Mouse (Mus musculus) layer of hippocampus, postnatal 10 days (tissue): ENCODE data around the gene Fryl. TPM values are rescaled to one million over a fixed set of nuclear protein-coding genes. Genes with fewer than 3 reads are reported as not detected.
A peak's percentile ranks its signal among the peaks of the same experiment; 100 is the strongest.

Source experiments
- DNase-seq, 2 experiments: peaks; one replicate each; pipeline ENCODE4 v3.0.0; 2021; ENCODE audit warnings: low spot score in 2 of 2
- total RNA-seq, 2 experiments: library from RNA; stranded (reverse); gene quantifications; 2 replicates each; pipeline ENCODE4 v1.2.3; 2021

Fryl gene
- total RNA-seq, 2 experiments from 2014 or later = 66.1 to 71.6 TPM

- peak; percentile 37 to 64 for DNase-seq
These were observed 88.2 kb downstream of the Fryl start for GRCm38 (mm10) chr5:73167976-73168768.

DNA sequence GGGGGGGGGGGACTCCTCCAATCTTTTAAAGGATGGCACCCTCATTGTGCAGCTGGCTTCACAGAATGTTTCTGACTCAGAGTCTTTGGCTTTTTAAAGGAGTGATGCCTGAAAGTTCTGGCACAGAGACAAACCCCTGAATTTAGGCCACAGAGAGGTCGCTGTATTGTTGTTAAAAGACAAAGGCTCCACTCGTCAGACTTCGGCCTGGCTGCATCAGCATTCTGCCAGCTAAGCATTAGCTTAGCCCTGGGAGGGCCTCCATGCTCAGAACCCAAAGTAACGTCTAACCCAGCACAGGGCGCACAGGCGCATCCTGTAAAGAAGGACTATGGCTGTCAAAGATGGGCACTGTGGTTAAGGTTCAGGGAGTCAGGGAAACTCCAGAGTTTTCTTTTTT is 92.4 kb downstream of the Fryl start:
- DNase-seq = no peak

DNA sequence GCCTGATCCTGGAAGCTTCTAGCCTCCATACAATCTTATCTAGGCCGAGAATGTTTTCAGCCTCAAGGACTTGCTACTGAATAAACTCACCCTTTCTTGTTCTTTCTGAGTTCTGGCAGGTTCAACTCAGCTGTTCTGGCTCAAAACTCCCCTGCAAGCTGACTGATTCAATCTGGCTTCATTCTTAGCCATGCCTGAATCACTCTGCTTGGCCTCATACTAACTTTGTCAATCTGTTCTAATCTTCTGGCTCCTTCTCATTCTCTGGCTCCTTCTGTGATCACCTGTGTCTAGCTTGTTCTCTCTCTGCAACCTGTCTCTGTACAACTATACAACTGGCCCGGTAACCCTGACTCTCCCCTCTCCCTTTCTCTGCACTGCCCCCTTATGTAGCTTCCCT is 93.9 kb downstream of the Fryl start:
- DNase-seq = no peak

- DNase-seq = no peak
These were observed 96.0 kb downstream of the Fryl start for GRCm38 (mm10) chr5:73160440-73160839.

DNA sequence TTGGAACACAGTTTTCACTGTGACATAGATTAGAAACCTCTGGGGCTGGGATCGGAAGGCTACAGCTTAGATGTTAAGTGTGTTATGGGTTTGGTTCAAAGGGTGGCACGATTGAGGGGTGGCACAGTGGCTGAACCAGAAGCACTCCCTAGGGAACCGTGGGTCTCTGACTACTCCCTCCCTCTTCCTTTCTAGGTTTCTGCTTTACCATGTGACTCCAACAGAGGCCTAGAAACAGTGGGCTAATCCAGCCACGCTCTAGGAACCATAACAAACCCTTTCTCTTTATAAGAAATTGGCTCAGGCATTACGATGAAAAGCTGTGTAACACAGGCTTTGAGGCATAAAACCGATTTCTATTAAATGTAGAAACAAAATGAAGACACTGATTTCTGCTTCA is 98.9 kb downstream of the Fryl start:
- no peak for DNase-seq

DNA sequence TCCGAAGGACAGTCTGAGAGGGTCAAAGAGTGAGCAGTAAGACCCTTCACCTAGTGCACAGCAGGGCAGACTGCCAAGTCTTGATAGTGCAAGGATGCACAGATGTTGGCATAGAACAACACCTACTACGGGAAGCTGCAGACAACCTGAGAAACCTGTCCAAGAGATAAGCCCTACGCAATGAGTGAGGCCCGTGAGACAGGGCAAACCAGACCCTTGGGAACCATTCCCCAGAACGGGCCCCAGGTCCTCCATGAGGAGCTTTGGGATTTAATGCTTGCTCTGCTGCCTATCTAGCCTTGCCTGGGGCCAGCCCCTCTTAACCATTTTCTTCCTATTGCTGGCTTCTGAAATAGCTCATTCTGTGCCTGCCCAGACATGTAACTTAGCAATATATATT is 99.4 kb downstream of the Fryl start:
- no peak for DNase-seq

GRCm38 (mm10) chr5:73156226-73156926 is 100.0 kb downstream of the Fryl start:
- DNase-seq = no peak

- no peak for DNase-seq
These were observed 102.5 kb downstream of the Fryl start for GRCm38 (mm10) chr5:73153802-73154465.

- DNase-seq = no peak
These were observed 104.2 kb downstream of the Fryl start for GRCm38 (mm10) chr5:73152206-73152605.

GRCm38 (mm10) chr5:73150877-73151445 is 105.5 kb downstream of the Fryl start:
- no peak for DNase-seq

GRCm38 (mm10) chr5:73144987-73145386 is 111.4 kb downstream of the Fryl start:
- no peak for DNase-seq

- no peak for DNase-seq
These were observed 114.7 kb downstream of the Fryl start for GRCm38 (mm10) chr5:73141712-73142111.

GRCm38 (mm10) chr5:73141161-73141560 is 115.3 kb downstream of the Fryl start:
- no peak for DNase-seq

GRCm38 (mm10) chr5:73137561-73137960 is 118.9 kb downstream of the Fryl start:
- DNase-seq = no peak

GRCm38 (mm10) chr5:73135959-73136358 is 120.5 kb downstream of the Fryl start:
- no peak for DNase-seq

GRCm38 (mm10) chr5:73135131-73135530 is 121.3 kb downstream of the Fryl start:
- no peak for DNase-seq

DNA sequence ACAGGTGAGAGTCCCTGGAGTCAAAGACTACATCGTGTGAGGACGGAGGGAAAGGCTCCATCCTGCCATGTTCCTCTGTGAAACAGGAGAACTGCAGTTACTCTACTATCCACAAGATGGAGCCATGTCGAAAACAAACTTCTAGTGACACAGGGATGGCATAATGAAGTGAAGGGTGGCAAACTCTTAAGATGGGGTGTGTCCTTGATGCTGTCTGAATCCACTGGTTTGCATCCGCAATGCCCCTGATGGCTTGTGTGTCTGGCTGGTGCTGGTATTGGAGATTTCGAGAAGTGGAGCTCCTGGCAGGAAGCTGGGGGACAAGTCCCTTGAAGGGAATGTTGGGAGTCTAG is 122.6 kb downstream of the Fryl start:
- DNase-seq = peak; percentile 52 to 61

DNA sequence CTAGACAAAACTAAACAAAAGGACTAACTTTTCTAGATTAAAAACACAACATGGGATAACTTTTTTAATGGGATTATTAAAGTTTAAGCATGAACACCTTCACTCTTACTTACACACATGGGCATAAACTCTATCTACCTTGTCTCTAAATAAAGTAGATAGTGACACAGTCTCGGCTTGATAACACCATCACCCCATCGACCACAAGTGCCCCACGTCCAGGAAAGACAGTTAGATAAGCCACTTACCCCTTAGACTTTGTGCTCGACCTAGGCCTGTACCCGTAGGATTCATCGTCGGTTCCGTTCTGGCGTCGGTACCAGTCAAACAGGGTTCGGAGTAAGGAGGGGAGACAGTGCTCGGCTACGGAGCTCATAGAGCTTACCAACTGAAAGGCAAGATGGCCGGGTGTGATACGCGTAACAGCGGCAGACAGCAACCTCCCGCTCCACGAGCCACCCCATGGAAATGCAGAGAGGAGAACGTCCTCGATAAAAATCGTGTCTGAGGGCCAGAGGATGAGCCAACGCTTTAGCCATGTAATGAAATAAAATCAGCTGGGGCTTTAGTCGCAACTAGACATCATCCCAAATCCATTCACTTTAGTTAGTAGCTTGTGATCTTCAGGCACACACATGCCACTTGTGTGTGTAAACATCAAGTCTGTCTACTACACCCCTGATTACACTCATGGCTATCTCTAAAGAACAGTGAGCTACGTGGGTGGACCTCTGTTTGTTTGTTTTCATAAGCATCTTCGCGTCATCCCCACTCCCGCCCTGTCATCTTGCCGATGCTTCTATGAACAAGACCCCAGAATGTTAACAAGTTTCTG is 123.2 kb downstream of the Fryl start:
- no peak for DNase-seq

DNA sequence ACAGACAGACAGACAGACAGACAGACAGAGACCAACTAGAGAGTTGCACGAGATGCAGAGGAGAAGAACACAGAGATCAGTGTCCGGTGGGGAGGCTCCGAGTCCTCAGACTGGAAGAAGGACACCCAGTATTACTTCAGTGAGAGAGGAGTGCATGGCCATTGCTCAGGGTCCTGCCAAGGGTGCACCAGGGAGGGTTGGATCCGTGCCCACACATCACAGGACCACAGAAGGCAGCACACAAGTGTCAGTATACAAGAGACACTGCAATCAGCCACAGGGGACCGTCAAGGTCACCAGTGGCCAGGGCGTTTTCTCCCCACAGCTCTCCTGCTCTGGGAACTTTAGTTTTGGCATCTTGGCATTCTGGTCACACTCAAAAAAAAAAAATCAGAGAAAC is 125.4 kb downstream of the Fryl start:
- DNase-seq = peak in 1 of 2 experiments; percentile 22

DNA sequence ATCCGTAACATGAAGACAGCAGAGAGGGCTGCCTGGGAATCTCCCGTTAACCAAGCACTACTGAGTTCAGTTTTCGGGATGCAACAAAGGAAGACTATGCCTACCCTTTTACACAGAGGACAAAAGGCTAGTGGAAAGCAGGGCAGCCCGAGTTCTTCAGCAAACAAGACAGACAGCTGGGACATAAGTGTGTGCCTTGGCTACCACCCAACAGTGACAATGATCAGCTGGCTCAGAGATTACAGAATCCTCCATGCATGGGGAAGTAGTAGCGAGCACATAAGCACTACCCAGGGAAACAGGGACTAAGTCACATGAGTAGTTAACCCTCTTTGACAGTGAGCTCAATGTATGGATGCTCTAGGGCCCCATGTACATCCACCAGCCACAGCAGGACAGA is 126.5 kb downstream of the Fryl start:
- DNase-seq = peak; percentile 27 to 34
